Mouse (Mus musculus): ENCODE measurements around the gene Htatip2. TPM values are rescaled to one million over a fixed set of nuclear protein-coding genes. Genes with fewer than 3 reads are reported as not detected.

Gene Htatip2
- total RNA-seq, 2 experiments from 2014 or later: 7.0 to 8.1 TPM

DNA sequence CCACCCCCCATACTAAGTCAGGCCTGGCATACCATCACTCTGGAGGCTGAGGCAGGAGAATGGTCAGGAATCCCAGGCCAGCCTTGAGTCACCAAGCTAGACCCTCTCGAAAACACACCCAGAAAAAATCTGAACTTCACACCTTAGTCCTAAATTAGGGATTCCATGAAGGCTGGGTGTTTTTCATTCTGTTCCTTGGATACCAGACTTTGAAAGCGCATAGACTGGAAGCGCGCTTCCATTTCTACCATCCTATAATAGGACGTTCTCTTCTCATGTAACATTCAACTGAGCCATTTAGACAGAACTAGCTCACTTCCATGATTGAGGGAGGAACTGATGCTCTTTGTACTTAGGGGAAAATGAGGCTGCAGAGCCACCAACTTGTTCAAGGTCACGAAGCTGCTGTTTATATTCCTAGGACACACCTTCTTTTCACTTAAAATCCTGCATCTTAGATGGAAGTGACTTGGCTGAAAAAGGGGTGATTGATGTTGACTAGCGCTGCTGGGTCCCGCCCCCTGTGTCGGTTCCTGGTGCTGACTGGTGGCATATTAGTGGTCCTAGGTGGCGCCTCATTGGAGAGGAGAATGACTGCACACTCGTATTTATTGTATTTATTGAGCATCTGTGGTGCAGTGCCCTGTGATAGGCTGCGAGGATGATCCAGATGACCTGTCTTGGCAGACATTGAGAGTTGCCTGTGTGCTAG is 20.1 kb downstream of the Htatip2 start:
- peak; percentile 13 to 47 for DNase-seq (ENCODE audit: extremely low spot score in 1 of 2, low spot score in 2 of 2)
- intact Hi-C loops (cut with DNase I): loop anchor here (5.0 kb wide), 1 partner anchor 143 kb away; no protein-coding TSS in a partner anchor

DNA sequence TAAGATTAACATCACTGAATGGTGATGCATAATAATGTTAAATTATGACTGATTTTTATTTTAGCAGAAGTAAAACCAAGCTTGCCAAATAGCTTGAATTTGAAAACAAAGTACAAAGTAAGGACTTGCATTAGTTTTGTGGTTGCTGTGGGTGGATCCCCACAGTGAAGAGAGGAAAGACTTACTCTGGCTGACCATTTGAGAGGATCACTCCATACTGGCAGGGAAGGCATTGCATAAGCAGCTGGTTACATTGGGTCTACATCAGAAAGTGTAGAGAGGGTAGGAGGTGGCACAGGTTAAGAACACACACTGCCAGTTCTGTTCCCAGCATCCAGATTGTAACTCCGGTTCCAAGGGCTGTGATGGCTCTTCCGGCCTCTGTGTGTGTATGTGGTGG is 24.1 kb downstream of the Htatip2 start:
- DNase-seq (ENCODE audit: extremely low spot score in 1 of 2, low spot score in 2 of 2): no peak
- intact Hi-C loops (cut with DNase I): no loop called here

DNA sequence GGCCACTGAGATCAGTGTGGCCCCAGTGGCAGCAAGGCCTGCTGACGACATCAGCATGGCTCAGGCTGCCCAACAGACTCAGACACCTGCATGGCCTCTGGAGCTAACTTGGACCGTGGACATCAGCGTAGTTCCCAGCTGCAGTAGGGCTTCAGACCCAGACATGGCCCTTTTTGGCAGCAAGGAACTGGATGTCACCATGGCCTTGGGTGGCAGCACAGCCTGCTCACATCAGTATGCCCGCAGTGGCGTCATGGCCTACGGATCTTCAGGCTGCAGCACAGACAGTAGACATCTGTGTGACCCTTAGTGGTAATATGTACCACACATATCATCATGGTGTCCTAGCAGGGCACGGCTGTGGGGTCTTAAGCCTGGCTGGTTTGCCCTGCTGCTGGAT is 26.2 kb downstream of the Htatip2 start:
- DNase-seq (ENCODE audit: extremely low spot score in 1 of 2, low spot score in 2 of 2): no peak
- intact Hi-C loops (cut with DNase I): no loop called here

DNA sequence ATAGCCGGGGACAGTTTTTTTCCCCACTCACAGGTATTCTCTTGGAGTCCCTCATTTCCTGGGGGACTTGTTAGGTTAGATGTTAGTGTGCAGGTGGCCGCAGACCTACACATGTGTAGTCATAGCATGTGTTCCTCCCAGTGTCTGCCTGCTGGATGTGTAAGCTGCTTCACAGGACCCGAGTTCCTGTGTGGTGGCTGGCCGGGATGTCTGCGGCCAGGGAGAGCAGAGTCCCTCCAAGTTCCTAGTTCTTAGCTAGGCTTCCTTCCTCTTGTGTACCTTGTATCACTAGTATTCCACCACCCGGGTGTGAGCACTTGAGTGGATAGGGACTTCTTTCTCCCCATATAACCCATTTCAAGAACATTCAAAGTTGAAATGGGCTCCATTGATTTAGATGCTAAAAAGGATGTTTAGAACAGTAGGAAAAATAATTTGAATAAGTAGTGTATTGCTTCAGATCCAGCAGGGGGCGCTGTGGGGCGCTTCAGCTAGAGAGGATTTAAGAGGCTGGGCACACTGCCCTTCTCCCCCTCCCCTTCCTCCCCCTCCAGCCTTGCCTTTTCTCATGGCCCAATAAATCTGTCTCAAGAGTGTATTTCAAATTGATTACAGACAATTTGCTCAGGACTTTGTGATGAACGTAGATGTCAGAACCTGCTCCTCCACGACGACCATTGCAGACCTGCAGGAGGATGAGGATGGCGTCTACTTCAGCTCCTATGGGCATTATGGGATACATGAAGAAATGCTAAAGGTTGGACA is 27.9 kb downstream of the Htatip2 start:
- intact Hi-C loops (cut with DNase I): no loop called here
- DNase-seq (ENCODE audit: extremely low spot score in 1 of 2, low spot score in 2 of 2): peak; percentile 41 to 79

DNA sequence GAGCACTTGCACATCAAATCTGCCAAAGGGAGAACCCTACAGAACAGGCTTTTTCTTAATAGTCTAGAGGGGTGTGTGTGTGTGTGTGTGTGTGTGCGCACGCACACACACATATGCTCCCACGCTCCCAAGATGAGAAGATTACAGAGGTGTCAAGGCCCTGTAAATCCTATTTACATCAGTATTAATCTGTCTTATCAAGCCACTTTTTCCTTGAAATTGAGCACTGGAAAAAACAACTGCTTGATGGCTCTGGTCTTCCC is 28.4 kb downstream of the Htatip2 start:
- intact Hi-C loops (cut with DNase I): no loop called here
- DNase-seq (ENCODE audit: extremely low spot score in 1 of 2, low spot score in 2 of 2): no peak

DNA sequence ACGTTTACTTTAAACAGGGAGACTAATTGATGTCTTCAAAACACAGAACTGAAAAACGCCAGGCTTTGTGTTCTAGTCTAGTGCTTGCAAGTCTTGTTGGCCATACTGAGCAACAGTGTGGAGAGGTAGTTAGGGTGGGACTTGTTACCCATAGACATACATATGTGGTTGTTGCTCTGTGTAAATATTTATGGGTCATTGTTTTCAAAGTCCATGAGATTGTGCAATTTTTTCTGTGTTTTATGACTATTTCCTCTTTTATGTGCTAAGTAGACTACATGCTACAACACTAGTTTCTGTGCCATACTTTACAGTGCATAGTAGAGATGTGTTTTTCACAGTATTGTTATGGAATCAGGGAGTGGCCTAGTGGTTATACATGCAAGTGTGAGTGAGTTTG is 35.4 kb downstream of the Htatip2 start:
- no peak for DNase-seq (ENCODE audit: extremely low spot score in 1 of 2, low spot score in 2 of 2)
- intact Hi-C loops (cut with DNase I): no loop called here

DNA sequence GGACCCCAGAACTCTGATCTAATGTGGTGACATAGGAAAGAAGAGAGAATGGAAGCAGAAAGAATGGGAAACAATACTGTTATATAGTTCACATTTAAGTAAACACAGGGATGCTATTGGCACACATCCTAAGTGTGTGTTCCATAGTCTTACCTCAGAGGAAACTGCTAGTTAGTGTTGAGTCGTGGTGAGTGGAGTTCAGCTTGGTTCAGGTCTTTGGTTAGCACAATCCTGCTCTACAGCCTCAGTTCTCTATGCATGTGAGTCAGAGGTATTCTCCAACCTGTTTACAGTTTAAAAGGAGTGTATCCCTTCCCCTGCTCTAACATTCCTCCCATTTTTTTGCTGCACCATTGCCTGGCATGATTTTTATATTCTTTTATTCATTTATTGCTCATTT is 38.3 kb downstream of the Htatip2 start:
- DNase-seq (ENCODE audit: extremely low spot score in 1 of 2, low spot score in 2 of 2): no peak
- intact Hi-C loops (cut with DNase I): no loop called here

DNA sequence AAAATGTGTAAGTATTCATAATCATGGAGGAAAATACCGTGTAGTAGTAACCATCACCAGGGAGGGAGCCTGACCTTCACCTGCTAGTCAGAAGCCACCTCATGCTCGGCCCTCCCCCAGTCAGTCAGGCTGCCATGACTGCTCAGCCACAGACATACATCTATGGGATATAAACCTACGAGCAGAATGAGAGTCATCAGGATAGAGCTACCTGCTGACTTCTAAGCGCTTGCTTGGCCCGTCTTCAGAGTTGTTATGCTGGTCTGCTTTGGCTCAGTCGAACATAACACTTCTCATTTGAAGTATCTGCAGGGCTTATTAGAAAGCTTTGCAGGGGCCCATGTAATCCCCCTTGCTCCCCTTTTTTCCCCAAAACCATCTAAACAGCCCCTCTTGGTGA is 44.6 kb downstream of the Htatip2 start:
- intact Hi-C loops (cut with DNase I): no loop called here
- DNase-seq (ENCODE audit: extremely low spot score in 1 of 2, low spot score in 2 of 2): no peak

DNA sequence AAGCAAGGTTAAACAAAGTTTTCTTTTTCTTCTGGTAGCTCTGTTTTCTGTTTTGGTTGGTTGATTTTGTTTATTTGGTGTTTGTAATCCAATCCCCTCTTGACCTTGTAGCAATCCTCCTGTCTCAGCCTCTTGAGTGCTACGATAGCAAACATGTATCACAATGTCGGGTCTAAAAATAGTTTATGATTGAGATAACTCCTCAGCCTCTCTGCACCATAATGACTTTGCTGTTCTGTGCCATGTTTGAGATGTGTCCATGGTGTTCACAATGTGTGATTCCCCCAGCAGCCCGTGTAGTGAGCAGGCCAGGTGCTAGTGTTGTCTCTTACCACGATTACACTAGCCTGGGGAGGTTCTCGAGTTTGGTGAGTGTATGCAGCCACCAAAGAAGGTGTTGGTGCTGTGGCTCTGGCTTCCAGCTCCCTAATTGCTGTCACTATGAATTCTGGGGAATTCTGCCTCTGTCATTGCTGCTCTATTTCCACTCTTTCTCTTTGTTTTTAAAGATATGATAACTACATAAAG is 45.8 kb downstream of the Htatip2 start:
- intact Hi-C loops (cut with DNase I): no loop called here
- DNase-seq (ENCODE audit: extremely low spot score in 1 of 2, low spot score in 2 of 2): no peak

DNA sequence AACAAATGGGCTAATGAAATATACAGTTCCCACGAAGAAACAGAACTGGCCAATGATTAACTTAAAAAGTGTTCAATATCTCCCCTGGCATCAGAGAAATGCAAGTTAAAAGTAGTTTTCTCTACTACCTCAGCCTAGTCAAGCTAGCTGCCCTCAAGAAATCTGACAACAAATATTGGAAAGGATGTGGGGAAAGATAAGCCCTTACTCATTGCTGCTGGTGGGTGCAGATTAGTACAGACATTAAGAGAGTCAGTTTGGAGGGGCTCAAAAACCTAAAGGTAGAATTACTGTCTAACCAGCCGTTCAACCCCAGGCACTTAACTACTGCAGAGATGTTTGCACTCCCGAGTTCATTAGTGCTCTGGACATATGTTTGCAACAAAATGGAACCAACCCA is 46.7 kb downstream of the Htatip2 start:
- no peak for DNase-seq (ENCODE audit: extremely low spot score in 1 of 2, low spot score in 2 of 2)
- intact Hi-C loops (cut with DNase I): no loop called here

DNA sequence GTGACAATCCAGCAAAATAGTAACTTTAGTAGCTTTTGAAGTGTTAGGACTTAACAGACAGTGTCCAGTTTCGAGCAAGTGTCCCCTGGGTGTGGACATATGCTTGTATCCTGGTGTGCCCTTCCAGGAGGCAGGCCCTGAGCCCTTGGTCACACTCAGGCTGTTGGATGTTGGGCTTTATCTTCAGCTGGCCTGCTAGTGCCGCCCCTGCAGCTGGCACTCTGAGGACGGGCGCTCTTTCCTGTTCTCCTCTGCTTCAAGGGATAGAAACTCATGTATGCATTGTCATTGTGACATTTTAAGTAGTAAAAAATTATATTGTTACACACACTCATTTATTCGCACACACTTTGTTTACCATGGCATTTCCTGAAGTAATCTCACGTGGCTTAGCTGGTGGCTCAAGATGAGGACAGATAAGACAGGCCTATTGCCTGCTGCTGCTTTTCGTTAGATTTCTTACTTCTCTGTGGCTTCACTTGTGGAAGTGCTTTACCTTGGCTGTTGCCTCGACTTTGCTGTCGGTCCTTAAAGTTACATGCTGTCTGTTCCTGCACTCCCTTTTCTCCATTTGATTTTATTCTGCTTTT is 48.3 kb downstream of the Htatip2 start:
- intact Hi-C loops (cut with DNase I): no loop called here
- no peak for DNase-seq (ENCODE audit: extremely low spot score in 1 of 2, low spot score in 2 of 2)

DNA sequence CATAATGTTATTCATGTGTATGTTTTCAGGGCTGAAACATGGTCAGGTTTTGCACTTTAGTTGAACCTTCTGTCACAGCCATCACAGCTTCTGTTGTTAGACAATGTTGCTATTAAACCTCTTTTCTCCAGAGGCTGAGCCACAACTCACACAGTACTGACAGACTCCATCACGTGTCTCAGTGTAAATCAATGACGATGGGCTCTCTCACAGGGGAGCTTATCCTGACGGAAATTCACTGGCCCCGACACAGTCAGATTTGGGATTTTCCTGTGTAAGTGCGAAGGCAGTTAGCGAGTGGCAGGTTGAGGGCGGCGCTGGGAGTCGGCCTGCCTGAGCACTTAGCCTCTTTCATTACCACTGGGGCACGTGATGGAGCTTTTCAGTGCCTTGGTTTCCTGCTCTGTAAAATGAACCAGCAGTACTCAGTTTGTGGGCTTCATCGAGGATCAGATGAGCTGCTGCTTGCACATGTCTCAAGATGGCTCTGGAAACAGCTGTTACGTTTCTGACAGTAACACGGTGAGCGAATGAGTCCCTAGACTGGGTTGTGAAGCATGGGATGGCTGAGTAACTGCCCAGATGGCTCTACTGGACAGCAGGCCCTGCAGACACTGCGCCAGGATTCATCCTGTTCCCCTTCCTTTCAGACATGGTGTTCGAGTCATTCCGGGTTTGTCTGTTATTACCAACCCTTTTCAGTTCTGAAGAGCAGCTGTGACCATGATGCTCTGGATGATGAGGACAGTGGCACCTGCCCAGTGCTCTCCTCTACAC is 49.1 kb downstream of the Htatip2 start:
- no peak for DNase-seq (ENCODE audit: extremely low spot score in 1 of 2, low spot score in 2 of 2)
- intact Hi-C loops (cut with DNase I): no loop called here

DNA sequence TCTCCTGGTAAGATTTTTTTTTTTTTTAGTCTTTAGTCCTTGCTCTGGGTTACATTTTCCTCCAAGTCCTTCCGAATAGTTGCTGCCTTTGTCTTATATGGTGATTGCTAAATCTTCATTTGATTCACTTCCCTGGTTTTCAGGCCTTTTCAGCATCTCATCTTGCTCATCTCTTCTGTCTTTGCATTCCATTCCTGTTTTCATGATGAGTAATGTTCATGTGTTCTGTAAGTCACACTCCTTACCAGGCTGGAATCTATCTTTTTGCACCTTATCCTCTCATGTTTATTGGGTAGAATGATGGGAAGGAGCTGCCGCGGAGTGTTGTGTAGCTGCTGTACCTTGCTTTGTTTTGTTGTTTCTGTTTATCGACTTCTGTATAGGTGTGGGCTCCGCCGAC is 50.2 kb downstream of the Htatip2 start:
- intact Hi-C loops (cut with DNase I): no loop called here
- DNase-seq (ENCODE audit: extremely low spot score in 1 of 2, low spot score in 2 of 2): no peak

DNA sequence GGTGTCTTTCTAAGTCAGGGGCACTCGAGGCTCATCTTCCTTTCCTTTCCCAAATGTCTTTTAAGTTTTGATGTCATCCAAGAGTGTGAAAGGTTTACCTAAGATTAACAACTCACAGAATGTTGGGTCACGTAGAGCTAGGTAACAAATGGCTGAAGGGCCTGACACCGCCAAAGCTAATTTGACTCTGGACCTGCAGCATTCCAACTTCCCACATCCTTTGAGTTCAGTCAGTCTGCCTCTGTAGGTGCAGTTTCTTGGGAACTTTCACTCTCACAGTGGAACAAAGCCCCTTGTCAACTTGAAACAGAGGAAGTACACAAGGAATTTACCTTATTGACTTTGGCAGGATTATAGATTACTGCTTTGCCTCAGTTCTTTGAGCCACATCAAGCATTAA is 50.6 kb downstream of the Htatip2 start:
- no peak for DNase-seq (ENCODE audit: extremely low spot score in 1 of 2, low spot score in 2 of 2)
- intact Hi-C loops (cut with DNase I): no loop called here

DNA sequence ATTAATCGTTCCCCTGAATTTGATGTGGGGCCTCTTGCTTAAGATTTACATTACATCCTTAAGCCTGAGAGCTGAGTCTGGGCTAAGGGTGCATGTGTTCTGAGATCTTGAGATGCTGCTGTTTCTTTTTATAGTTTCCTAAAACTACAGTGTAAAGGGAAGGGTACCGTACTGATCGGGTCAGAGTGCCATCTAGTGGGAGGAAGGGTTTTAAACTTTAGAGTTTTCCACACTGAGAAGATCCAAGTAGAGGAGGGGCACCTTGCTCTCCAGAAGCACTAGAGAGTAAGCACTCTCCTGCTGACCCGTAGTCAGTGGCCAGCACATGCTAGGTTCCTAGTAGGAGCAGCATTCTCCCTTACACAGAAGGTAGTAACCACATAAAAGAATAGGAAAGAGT is 52.4 kb downstream of the Htatip2 start:
- DNase-seq (ENCODE audit: extremely low spot score in 1 of 2, low spot score in 2 of 2): peak in 1 of 2 experiments; percentile 9
- intact Hi-C loops (cut with DNase I): no loop called here

DNA sequence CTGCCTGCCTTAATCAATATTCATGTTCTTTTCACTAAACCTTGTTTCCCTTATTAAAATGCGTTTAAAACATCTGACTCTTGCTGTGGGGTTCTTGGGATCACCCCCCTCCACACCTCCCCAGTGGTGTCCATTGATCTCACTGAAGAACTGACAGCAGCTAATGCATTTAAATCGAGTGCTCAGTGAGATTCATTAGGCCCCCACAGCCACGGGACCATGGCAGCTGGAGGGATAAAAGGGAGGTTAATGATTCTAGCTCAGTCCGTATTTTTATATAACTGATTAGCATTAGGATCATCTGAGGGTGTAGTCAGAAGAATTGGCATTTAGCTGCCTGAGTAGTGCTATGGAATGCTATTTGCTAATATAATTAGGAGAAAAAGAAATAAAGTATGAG is 60.5 kb downstream of the Htatip2 start:
- intact Hi-C loops (cut with DNase I): no loop called here
- DNase-seq (ENCODE audit: extremely low spot score in 1 of 2, low spot score in 2 of 2): no peak

DNA sequence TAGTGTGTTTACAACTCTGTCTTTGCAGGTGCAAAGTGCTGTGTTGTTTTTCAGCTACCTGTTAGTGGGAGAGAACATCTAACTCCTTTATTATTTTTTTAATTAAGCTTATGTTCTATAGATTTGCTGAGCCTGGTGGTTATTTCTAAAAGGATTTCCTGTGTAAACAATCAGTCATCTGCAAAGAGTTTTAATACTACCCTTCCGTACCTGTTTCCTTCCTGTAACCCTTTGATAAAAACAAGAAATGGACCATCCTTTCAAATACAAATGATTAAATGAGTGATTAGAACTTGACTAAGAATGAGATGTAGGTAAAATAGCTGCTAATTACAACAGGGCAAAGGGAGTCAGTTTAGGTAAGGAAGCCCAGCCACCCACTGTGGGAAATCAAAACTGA is 62.5 kb downstream of the Htatip2 start:
- DNase-seq (ENCODE audit: extremely low spot score in 1 of 2, low spot score in 2 of 2): no peak
- intact Hi-C loops (cut with DNase I): no loop called here

DNA sequence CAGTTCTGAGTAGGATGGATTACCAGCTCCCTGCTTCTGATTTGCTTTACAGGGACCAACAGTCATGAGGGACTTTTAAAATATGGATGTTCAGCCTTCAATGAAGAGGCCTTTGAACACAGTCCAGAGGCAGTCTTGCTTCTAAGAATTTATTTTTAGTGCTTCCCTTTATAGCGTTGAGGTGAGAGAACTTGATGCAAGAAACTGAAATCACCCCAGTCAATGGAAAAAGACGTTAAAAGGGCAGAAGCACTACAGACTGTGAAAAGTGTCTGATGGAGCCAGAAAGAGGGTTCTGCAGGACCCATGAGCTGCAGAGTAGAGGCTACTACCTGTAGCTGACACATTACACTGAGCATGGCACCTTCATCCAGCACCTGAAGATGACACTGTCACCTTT is 63.1 kb downstream of the Htatip2 start:
- intact Hi-C loops (cut with DNase I): no loop called here
- no peak for DNase-seq (ENCODE audit: extremely low spot score in 1 of 2, low spot score in 2 of 2)

Data from left cerebral cortex, postnatal 10 days (tissue).